Mouse (Mus musculus): Measurements from ENCODE around the gene Bcas1.

- TF ChIP-seq CTCF (IDR thresholded peaks at IDR 0.05; ENCODE audit: extremely low read depth, insufficient read depth, low read length) (no peak), POLR2A (IDR thresholded peaks at IDR 0.05; ENCODE audit: extremely low read depth, insufficient read depth, low read length) (no peak)
Measured at GRCm38 (mm10) chr2:170329921-170330320, 97.7 kb downstream of the Bcas1 start.

All from cortical plate, adult 2 months (tissue).